Mouse (Mus musculus) stomach, postnatal 0 days (tissue): Measurements from ENCODE around the gene Soat1.
"Not testable (repeated sequence)": the region's sequence is repeated elsewhere in the genome, so short reads cannot be mapped to it uniquely, and the experiment has no call there.

Experiments used
- CTCF ChIP-seq: IDR thresholded peaks from 2 replicates; pipeline ENCODE4 v1.5.1; 2016; ENCODE audit warnings: antibody characterized with exemption, low read depth, mild to moderate bottlenecking, moderate library complexity
- EP300 ChIP-seq: optimal IDR thresholded peaks from 2 replicates; pipeline ENCODE3; 2016; ENCODE audit warnings: antibody characterized with exemption

DNA sequence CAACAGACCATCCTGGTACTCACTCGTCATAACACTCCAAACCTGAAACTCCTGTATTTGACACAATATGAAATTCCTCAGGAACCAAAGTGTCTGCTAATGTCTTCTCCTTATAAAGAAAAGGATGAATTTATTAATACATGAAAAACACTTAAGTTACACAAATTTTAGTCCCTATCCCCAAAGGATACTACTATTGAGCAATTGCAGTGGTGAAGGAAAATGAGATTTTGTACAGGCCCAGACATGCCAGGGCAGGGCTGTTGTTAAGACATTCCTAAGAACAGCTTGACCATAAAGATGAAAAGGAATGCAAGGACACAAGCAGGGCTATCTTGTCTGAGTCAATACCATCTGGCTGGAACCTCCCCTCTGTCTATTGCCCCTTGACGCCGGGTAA lies 74.0 kb downstream of the Soat1 start:
- TF ChIP-seq CTCF, EP300: not testable (repeated sequence)
